Mouse (Mus musculus): ENCODE measurements around the gene Mthfd1l.

Mthfd1l gene

GRCm38 (mm10) chr10:3978326-3978725, 5.4 kb downstream of the Mthfd1l start:
- DNase-seq (ENCODE audit: low spot score in 2 of 2), result no peak

DNA sequence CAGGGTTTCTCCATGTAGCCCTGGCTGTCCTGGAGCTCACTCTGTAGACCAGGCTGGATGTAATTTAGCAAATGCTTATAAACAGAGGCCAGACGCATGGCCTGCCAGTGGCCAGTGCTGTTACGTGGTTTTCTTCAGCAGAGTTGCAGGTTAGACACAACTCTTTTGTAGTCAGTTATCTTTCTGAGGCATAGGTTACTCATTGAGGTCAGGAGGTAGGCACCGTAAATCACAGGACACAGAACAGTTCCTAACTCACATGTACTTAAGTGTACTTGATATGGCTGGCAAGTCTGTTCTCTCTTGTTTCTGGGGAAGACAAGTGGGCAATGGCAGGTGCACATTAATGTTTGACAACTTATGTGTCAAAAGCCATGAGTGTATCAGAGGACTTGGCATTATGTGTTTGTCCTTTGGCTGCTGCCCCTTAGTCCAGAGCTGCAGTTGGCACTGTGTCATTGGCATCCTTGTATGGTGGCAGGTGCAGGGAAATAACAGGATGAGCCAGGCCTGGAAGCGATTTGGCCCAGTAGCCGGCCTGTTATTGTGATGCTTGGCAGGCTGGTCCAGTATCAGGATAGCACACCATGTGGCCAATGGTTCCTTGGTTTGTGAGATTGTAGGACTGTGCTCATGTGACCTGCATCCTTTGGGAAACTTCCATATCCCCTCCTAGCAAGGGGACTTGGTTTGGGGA, 6.0 kb downstream of the Mthfd1l start:
- DNase-seq (ENCODE audit: low spot score in 2 of 2), result peak in 1 of 2 experiments; percentile 55

- DNase-seq (ENCODE audit: low spot score in 2 of 2), result peak in 1 of 2 experiments; percentile 17
Observed at GRCm38 (mm10) chr10:3980231-3980630, 7.3 kb downstream of the Mthfd1l start.

GRCm38 (mm10) chr10:3990295-3990883, 17.5 kb downstream of the Mthfd1l start:
- DNase-seq (ENCODE audit: low spot score in 2 of 2), result no peak

- no peak for DNase-seq (ENCODE audit: low spot score in 2 of 2)
Observed at GRCm38 (mm10) chr10:3993365-3994102, 20.6 kb downstream of the Mthfd1l start.

- DNase-seq (ENCODE audit: low spot score in 2 of 2), result no peak
Observed at GRCm38 (mm10) chr10:3995277-3995676, 22.4 kb downstream of the Mthfd1l start.

GRCm38 (mm10) chr10:3996170-3996876, 23.4 kb downstream of the Mthfd1l start:
- peak; percentile 79 to 85 for DNase-seq (ENCODE audit: low spot score in 2 of 2)

DNA sequence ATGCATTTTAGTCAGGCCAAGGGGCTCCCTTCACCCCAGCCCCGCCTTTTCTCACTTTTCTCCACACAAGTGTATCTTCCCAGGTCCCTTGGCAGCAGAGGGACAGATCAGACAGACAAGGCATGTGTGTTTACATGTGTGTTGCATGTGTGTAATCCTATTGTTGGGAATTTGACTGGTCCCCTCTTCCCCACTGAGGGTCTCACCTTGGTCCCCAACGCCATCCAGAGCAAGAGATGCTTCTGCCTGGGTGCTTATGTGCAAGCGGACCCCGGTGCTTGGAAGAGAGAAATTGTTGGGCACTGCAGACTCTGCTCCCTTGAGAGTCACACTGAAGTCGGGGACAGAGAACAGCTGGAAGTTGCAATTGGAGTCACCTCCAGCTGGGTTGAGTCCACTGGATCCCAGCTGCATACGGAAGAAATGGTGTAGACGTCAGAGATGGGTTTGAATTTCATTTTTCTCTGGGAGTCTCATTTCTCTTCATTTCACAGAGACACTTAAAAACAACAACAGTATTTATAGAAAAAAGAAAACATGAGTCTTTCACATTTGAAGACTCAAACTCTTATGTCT, 25.0 kb downstream of the Mthfd1l start:
- no peak for DNase-seq (ENCODE audit: low spot score in 2 of 2)

DNA sequence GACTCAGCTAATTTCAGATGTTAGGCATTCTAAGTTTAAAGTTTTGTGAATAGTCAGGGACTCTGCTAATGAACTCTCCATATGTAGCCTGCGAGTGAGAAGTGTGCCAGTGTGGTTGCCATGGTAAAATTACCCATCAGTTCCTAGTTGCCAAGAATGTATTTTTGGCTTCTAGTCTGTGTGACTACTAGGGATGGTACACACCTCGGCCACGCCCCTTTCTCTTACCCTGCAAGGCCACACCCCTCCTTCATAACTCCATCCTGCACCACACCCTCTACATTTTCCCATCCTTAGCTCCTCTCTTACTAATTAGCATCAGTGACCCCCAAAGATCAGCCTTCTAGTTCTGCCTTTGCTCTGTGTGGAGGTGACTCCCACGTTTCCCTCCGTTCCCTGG, 29.8 kb downstream of the Mthfd1l start:
- no peak for DNase-seq (ENCODE audit: low spot score in 2 of 2)

DNA sequence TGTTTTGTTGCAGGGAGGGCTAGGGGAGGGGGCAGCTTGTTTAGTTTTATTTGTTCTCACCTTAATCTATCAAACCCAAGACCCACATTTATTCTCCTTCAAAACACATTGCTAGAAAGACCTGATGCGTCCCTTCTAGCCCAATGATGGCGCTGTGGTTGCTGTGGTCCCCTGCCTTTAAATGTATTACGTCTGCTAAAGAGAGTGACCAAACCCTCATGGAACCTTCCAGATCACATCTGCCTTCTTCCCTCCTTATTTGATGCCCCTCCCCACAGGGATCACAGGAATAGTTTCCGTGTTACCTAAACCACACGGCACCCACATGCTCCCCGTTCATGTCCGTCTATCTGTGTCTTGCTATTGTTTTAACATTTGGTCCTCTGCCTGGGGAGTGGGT, 32.3 kb downstream of the Mthfd1l start:
- DNase-seq (ENCODE audit: low spot score in 2 of 2), result no peak

- DNase-seq (ENCODE audit: low spot score in 2 of 2), result no peak
Observed at GRCm38 (mm10) chr10:4006296-4007015, 33.5 kb downstream of the Mthfd1l start.

- no peak for DNase-seq (ENCODE audit: low spot score in 2 of 2)
Observed at GRCm38 (mm10) chr10:4022628-4023303, 49.8 kb downstream of the Mthfd1l start.

DNA sequence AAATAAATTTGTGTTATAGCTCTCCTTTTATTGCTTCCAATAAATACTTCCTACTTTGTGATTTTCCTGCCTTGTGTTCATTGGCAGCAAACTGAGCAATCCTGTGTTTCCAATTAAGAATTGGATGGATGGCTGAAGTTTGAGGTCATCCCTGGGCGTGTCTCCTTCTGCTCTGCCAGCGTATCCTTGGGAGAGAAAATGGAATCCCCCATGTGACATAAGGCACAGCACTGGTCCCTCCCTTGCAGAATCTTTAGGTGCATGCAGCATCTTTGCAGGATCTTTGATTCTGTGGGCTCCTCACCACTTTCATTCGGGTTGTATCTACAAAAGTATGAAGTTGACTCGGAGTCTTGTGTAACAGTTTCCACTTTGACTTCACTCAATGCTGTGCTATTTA, 53.7 kb downstream of the Mthfd1l start:
- no peak for DNase-seq (ENCODE audit: low spot score in 2 of 2)

GRCm38 (mm10) chr10:4027466-4027865, 54.5 kb downstream of the Mthfd1l start:
- no peak for DNase-seq (ENCODE audit: low spot score in 2 of 2)

DNA sequence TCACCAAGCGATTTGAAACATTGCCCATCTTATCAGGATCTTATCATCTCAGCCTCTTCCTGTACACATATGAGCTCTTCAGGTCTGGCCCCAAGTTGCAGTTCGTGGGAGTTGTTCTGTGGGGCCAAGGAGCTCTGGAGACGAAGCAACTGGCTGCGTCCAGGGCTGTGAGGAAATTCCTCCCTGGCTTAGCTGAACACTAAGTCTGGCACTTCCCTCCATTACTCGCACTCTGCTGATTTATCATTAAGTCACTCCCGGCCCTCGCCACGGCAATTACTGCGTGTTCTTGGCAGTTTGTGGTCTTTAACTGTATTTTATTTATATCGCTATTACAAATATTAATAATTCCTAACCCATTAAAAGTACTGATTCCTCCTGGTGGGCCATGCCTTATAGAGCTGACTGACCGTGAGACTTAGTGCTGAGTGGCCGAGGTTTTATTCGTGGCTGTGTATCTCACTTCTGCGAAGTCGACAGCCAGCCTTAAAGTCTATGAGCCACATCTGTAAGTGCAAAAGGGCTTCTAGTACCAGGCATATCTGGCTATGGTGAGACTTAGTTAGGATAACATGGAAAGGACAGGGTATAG, 56.0 kb downstream of the Mthfd1l start:
- no peak for DNase-seq (ENCODE audit: low spot score in 2 of 2)

DNA sequence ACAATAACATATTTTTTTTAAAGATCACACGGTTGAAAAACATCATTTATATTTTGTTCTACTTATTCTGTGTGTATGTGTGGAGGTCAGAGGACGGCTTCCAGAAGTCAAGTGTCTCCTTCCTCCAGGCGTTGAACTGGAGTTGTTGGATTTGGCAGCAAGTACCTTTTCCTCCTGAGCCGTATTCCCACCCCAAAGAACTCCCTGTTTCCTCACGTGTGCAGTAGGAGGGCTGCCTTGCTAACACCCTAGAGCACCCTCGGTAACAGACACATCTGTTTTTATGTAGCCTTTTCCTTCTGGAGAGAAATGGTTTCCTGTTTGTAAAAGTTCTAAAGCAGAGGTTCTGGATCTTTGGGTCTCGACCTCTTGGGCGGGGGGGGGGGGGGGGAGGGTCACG, 60.8 kb downstream of the Mthfd1l start:
- no peak for DNase-seq (ENCODE audit: low spot score in 2 of 2)

DNA sequence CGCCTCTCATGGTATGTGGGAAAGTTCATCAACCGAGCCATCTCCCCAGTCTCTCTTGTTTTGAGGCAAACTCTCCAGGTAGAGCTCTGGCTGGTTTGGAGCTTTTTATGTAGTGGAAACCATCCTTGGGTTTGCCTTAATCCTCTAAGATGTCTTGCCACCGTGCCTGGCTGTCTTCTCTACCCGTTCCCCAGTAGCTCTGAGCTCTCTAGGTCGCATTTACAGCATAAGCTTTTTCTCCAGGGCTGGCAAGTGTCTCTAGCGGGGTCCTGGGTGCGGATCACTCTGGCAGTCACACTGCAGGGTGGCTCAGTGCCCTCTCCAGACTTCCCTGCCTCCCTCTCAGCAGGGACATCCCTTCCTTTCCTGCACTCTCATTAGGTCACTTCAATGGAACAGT, 63.6 kb downstream of the Mthfd1l start:
- no peak for DNase-seq (ENCODE audit: low spot score in 2 of 2)

DNA sequence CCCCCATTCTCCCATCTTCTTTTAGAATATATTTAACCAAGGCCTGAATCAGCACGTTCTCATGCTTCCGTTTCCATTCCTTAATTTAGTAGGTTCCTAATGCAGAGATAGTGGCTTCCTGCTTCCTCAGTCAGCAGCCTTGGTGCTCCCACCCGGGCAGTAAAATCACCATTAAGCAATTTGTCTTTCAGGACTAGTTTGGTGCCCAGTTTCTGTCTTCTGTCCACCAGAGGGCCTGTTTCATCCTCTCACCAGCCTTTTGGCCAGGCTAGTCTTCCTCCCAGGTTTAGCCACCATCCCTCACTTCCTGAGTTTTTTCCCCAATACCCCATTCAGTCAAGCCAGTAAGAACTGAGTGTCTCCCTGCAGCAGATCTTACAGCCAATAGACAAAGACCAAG, 64.1 kb downstream of the Mthfd1l start:
- DNase-seq (ENCODE audit: low spot score in 2 of 2), result peak in 1 of 2 experiments; percentile 28

- DNase-seq (ENCODE audit: low spot score in 2 of 2), result no peak
Observed at GRCm38 (mm10) chr10:4038576-4038975, 65.7 kb downstream of the Mthfd1l start.

DNA sequence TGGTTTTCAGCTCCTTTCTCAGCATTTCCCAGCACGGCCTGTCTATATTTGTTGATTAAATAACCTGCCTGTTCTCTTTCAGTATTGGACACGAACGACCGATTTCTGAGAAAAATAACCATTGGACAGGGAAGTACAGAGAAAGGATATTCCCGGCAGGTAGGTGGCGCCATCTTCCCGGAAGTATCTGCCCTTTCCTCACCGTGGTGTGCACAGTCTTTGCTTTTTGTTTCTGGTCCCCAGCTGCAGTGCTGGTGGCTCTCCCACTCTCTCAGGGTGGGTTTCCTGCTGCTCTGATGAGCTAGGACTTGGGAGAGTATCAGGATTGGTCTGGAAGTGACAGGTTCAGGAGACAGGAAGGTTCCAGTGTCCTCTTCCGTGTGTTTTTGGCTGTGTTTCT, 68.8 kb downstream of the Mthfd1l start:
- peak in 1 of 2 experiments; percentile 37 for DNase-seq (ENCODE audit: low spot score in 2 of 2)

All from right cerebral cortex, postnatal 10 days (tissue).